Mouse (Mus musculus): ENCODE data around the gene Pgd. TPM values are rescaled to one million over a fixed set of nuclear protein-coding genes. Genes with fewer than 3 reads are reported as not detected.
"Not testable (repeated sequence)": the region's sequence is repeated elsewhere in the genome, so short reads cannot be mapped to it uniquely, and the experiment has no call there.

Gene Pgd
- polyA plus RNA-seq, 1 experiment from 2014 or later, result 100 TPM

DNA sequence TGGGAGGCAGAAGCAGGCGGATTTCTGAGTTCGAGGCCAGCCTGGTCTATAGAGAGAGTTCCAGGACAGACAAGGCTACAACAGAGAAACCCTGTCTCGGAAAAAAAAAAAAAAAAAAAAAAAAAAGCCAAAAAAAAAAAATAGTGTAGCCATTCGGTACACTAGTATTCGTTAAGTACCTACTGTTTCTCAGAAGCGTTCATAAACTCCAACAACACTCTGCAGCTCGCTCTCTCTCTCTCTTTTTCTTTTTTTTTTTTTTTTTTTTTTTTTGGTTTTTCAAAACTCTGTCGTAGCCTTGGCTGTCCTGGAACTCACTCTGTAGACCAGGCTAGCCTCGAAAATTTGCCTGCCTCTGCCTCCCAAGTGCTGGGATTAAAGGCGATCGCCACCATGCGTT, 66.1 kb downstream of the Pgd start:
- ATAC-seq (ENCODE audit: insufficient number of reproducible peaks, insufficient read depth, low FRiP score, low TSS enrichment, low read depth); H3K4me3 ChIP-seq; H3K9ac ChIP-seq; H3K9me3 ChIP-seq; H3K4me2 ChIP-seq; H3K27me3 ChIP-seq; H3K27ac ChIP-seq; H3K36me3 ChIP-seq: not testable (repeated sequence)
- 83% methylated on average over 12 of the region's 12 CpGs for WGBS
- peaks cover 21% of the 10 kb centered on the region for H3K4me1 ChIP-seq

Other genes starting within 250 kb of the Pgd start
- 50.2 and 51.2 TPM in 2 replicates for gene Pex14, start 66.9 kb downstream of the Pgd start, polyA plus RNA-seq (2015; fragmentation: Nextera tagmentation; extraction: Ambion mirVana)
- gene Dffa, start 62.6 kb downstream of the Pgd start, polyA plus RNA-seq (2015; fragmentation: Nextera tagmentation; extraction: Ambion mirVana), result 30.5 and 32.5 TPM in 2 replicates
- 1.2 TPM in 1 of 2 replicates, not detected in the other for gene Cort, start 40.0 kb downstream of the Pgd start, polyA plus RNA-seq (2015; fragmentation: Nextera tagmentation; extraction: Ambion mirVana)
- 36.9 and 46.6 TPM in 2 replicates for gene Cenps, start 29.1 kb downstream of the Pgd start, polyA plus RNA-seq (2015; fragmentation: Nextera tagmentation; extraction: Ambion mirVana)
- gene Kif1b, start 140.9 kb upstream of the Pgd start, polyA plus RNA-seq (2015; fragmentation: Nextera tagmentation; extraction: Ambion mirVana), result 42.8 and 53.9 TPM in 2 replicates